Mouse (Mus musculus) inflammation-experienced regulatory T-cells (primary cell): ENCODE measurements around the gene Cngb1. TPM values are rescaled to one million over a fixed set of nuclear protein-coding genes. Genes with fewer than 3 reads are reported as not detected.

Experiments used
- polyA plus RNA-seq, 2 experiments: library from polyadenylated mRNA; unstranded; fragments of 100-300 nt; shearing (Covaris generic); gene quantifications; one replicate each; pipeline ENCODE4 v1.2.1; 2017

Cngb1 gene
- polyA plus RNA-seq = under 1 TPM; 0.39 to 0.40 TPM

GRCm38 (mm10) chr8:95306431-95306830 lies at the start of gene Cngb1:
Gene Cngb1 (minus strand): TSS chr8:95306585.

GRCm38 (mm10) chr8:95352151-95352870 lies 45.9 kb upstream of the Cngb1 start, which contains the start of gene Mmp15:
Gene Mmp15 (plus strand): TSS chr8:95352268.

GRCm38 (mm10) chr8:95331720-95332436 lies 25.5 kb upstream of the Cngb1 start, which contains the start of the genes Zfp319 and Usb1:
Gene Zfp319 (minus strand): TSS chr8:95331950.
Gene Usb1 (plus strand): TSS chr8:95332284.

DNA sequence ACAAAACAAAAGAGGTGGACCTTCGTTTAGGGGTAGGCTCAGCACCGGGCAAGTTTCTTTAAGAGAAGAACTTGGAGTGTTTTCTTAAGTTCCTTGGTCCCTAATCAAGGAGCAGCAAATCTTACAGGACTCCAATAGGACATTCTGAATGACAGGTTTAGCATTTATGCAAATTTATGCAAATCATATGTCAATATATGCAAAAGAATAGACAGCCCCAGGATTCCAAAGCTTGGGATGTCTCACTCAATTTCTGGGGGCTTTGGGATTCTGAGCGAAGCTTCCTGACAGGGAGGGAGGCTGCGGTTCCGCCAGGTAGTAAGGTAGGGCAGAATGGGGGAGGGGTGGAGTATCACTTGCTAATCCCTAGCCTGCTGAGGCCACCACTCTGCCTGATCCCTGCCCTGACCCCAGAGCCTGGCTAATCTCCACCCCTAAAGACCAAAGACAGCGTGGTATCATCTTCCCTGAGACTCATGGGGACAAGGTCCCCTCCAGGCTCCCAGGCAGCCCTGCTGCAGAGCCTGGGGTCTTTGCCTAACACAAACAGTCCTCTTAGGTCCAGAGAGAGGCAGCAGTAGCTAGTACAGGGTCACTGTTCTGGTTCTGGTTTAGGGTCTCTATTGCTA lies 4.1 kb upstream of the Cngb1 start, which contains the start of gene Tepp:
TSS of gene Tepp (plus strand) at position 225 of the 629 bp plus-strand sequence.

GRCm38 (mm10) chr8:95202649-95203275 lies 103.6 kb downstream of the Cngb1 start, which contains the start of gene Kifc3:
Gene Kifc3 (minus strand): TSS chr8:95202812.

Other genes with a start within 250 kb of the Cngb1 start
- gene Katnb1, start 225.4 kb downstream of the Cngb1 start, polyA plus RNA-seq = 10 to 100 TPM; 19.5 to 20.9 TPM
- gene Kifc3, start 103.8 kb downstream of the Cngb1 start, polyA plus RNA-seq = 1 to 10 TPM; 1.5 to 2.6 TPM
- gene Tepp, start 4.0 kb upstream of the Cngb1 start, polyA plus RNA-seq = not detected
- 10 to 100 TPM; 10.4 to 12.1 TPM for gene Zfp319, start 25.4 kb upstream of the Cngb1 start, polyA plus RNA-seq
- 10 to 100 TPM; 54.9 to 65.6 TPM for gene Usb1, start 25.7 kb upstream of the Cngb1 start, polyA plus RNA-seq
- gene Mmp15, start 45.7 kb upstream of the Cngb1 start, polyA plus RNA-seq = under 1 TPM; 0.39 to 0.96 TPM
- gene Cfap20, start 128.3 kb upstream of the Cngb1 start, polyA plus RNA-seq = 10 to 100 TPM; 47.2 to 47.4 TPM
- 10 to 100 TPM; 31.1 to 39.2 TPM for gene Csnk2a2, start 183.5 kb upstream of the Cngb1 start, polyA plus RNA-seq
- not detected for gene Ccdc113, start 227.5 kb upstream of the Cngb1 start, polyA plus RNA-seq